Mouse (Mus musculus) adrenal gland, postnatal 36 days (tissue): ENCODE measurements around the gene Castor2. TPM values are rescaled to one million over a fixed set of nuclear protein-coding genes. Genes with fewer than 3 reads are reported as not detected.
A peak's percentile ranks its signal among the peaks of the same experiment; 100 is the strongest.

Source experiments
- DNase-seq, 2 experiments: peaks; one replicate each; pipeline ENCODE4 v3.0.0; 2021; ENCODE audit warnings: mixed read lengths in 1 of 2
- long read RNA-seq, 2 experiments: library from polyadenylated mRNA; stranded (forward); transcript quantifications; one replicate each; pipeline ENCODE4 v2.0.0; 2021; ENCODE audit warnings: borderline sequencing depth in 2 of 2
- total RNA-seq, 2 experiments: library from RNA; stranded (reverse); gene quantifications; 2 replicates each; pipeline ENCODE4 v1.2.3; 2021

The Castor2 gene
- 10 to 100 TPM; 12.1 TPM for total RNA-seq
- long read RNA-seq, experiment 1, partial matches to known transcripts = 0 of 6 reads
- long read RNA-seq, experiment 1, other reads (novel, unspliced or antisense) = 6 of 6 reads
- long read RNA-seq, experiment 2, full-length matches to known transcripts = 1 of 3 reads
- long read RNA-seq, experiment 2, partial matches to known transcripts = 0 of 3 reads
- long read RNA-seq, experiment 2, other reads (novel, unspliced or antisense) = 2 of 3 reads

- peak; percentile 96 for DNase-seq
These were observed at the start of gene Castor2 for GRCm38 (mm10) chr5:134099496-134100211. Castor2 (plus strand) TSS chr5:134099711.

- DNase-seq = no peak
These were observed 48.8 kb upstream of the Castor2 start for GRCm38 (mm10) chr5:134050711-134051110.

GRCm38 (mm10) chr5:134052614-134053013 lies 46.9 kb upstream of the Castor2 start:
- no peak for DNase-seq

- DNase-seq = no peak
These were observed 45.0 kb upstream of the Castor2 start for GRCm38 (mm10) chr5:134054496-134054895.

GRCm38 (mm10) chr5:134058793-134059352 lies 40.6 kb upstream of the Castor2 start:
- no peak for DNase-seq

- peak; percentile 82 to 88 for DNase-seq
These were observed 36.0 kb upstream of the Castor2 start for GRCm38 (mm10) chr5:134063362-134064064.

GRCm38 (mm10) chr5:134066261-134066660 lies 33.2 kb upstream of the Castor2 start:
- no peak for DNase-seq

- DNase-seq = peak in 1 of 2 experiments; percentile 8
These were observed 31.6 kb upstream of the Castor2 start for GRCm38 (mm10) chr5:134067924-134068323.

GRCm38 (mm10) chr5:134073512-134074041 lies 25.9 kb upstream of the Castor2 start:
- DNase-seq = no peak

- DNase-seq = no peak
These were observed 25.1 kb upstream of the Castor2 start for GRCm38 (mm10) chr5:134074368-134074767.

GRCm38 (mm10) chr5:134076175-134076574 lies 23.3 kb upstream of the Castor2 start:
- DNase-seq = no peak

- peak; percentile 57 to 64 for DNase-seq
These were observed 18.6 kb upstream of the Castor2 start for GRCm38 (mm10) chr5:134080685-134081548.

GRCm38 (mm10) chr5:134085227-134085626 lies 14.3 kb upstream of the Castor2 start:
- peak in 1 of 2 experiments; percentile 26 for DNase-seq

GRCm38 (mm10) chr5:134085887-134086639 lies 13.4 kb upstream of the Castor2 start:
- no peak for DNase-seq

GRCm38 (mm10) chr5:134087211-134087610 lies 12.3 kb upstream of the Castor2 start:
- DNase-seq = no peak

- no peak for DNase-seq
These were observed 3.7 kb upstream of the Castor2 start for GRCm38 (mm10) chr5:134095766-134096165.

GRCm38 (mm10) chr5:134098341-134098902 lies 1.1 kb upstream of the Castor2 start:
- DNase-seq = no peak

- peak; percentile 26 to 53 for DNase-seq
These were observed 535 bp upstream of the Castor2 start for GRCm38 (mm10) chr5:134098976-134099375.

- peak in 1 of 2 experiments; percentile 10 for DNase-seq
These were observed 791 bp downstream of the Castor2 start for GRCm38 (mm10) chr5:134100232-134100771.

- DNase-seq = no peak
These were observed 1.8 kb downstream of the Castor2 start for GRCm38 (mm10) chr5:134101322-134101721.
